Mouse (Mus musculus): ENCODE data around the gene Abcc5. TPM values are rescaled to one million over a fixed set of nuclear protein-coding genes. Genes with fewer than 3 reads are reported as not detected.

Gene Abcc5
- polyA plus RNA-seq, 1 experiment from 2014 or later, result 142 TPM

DNA sequence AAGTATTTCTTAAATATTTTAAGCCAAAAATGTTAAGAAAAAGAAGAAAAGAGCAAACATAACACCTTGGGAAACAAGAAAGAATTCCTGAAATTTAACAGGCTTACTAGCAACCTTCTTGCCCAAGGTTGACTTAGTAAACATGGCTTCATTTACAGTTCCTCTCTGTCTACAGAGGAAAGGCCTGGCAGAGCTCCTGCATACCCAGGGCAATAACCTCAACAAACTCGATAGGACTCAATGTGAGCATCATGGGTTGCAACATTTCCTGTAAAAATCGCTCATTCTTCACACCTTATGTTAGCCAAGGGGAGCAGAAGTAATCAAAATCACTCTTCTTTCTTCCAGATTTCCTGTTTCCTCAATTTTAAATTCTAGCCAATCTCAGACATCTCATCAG lies 8.1 kb downstream of the Abcc5 start:
- Histone ChIP-seq H3K4me3 (replicated peaks) (no peak overlapping the region), H3K27ac (replicated peaks) (no peak overlapping the region), H3K36me3 (peaks cover 39% of the 10 kb centered on the region), H3K4me1 (peaks cover 3% of the 10 kb centered on the region), H3K9ac (replicated peaks) (no peak overlapping the region), H3K4me2 (no peak overlapping the region), H3K27me3 (replicated peaks) (no peaks in the 10 kb centered on the region), H3K9me3 (replicated peaks) (no peaks in the 10 kb centered on the region)
- 87% methylated on average over 2 of the region's 2 CpGs for WGBS
- no peak for ATAC-seq (ENCODE audit: low FRiP score)

DNA sequence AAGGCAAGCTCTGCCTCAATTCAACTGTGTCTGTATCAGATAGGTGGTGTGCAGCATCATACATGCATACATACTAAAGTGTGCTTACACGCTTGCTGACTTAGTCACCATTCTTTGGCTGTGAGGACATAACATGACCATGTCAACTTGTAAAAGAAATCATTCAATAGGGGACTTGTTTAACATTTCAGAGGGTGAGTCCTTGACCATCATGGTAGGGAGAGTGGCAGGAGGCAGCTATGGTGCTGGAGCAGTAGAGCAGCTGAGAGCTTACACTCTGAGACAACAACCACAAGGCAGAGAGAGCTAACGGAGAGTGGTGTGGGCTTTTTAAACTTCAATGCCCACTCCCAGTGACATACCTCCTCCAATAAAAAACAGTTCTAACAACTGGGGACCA lies 9.9 kb downstream of the Abcc5 start:
- 91% methylated on average over 2 of the region's 2 CpGs for WGBS
- no peak overlapping the region for H3K27ac ChIP-seq (replicated peaks)
- no peak overlapping the region for H3K4me2 ChIP-seq
- no peaks in the 10 kb centered on the region for H3K27me3 ChIP-seq (replicated peaks)
- no peak for ATAC-seq (ENCODE audit: low FRiP score)
- no peaks in the 10 kb centered on the region; the same call in 1 of the 2 replicates for H3K4me1 ChIP-seq
- peaks cover 31% of the 10 kb centered on the region for H3K36me3 ChIP-seq
- no peak overlapping the region for H3K4me3 ChIP-seq (replicated peaks)
- H3K9me3 ChIP-seq (replicated peaks), result no peaks in the 10 kb centered on the region
- no peak overlapping the region for H3K9ac ChIP-seq (replicated peaks)

DNA sequence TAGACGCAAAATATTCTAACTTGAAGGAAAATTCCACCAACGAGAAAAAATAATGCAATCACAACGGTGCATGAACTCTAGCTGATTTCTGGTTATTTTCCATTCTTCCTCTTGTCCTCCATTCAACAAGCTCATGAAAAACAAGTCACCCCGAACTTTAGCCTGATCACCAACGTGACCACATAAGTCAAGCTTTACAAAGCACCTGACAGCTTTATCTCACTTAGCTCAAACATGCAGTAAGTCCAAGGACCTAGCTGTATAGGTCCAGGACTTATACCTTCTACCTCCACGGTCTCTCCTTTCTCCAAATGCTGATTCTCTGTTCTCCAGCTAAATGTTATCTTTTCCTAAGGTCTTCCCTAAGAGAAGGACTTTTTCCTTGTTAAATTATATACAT lies 10.4 kb downstream of the Abcc5 start:
- no peak overlapping the region for H3K4me3 ChIP-seq (replicated peaks)
- ATAC-seq (ENCODE audit: low FRiP score), result no peak
- no peak overlapping the region for H3K4me2 ChIP-seq
- H3K27me3 ChIP-seq (replicated peaks), result no peaks in the 10 kb centered on the region
- H3K4me1 ChIP-seq, result no peaks in the 10 kb centered on the region; the same call in 1 of the 2 replicates
- H3K27ac ChIP-seq (replicated peaks), result no peak overlapping the region
- H3K9ac ChIP-seq (replicated peaks), result no peak overlapping the region
- H3K9me3 ChIP-seq (replicated peaks), result no peaks in the 10 kb centered on the region
- peaks cover 26% of the 10 kb centered on the region; the same call in 1 of the 2 replicates for H3K36me3 ChIP-seq
- WGBS, result 80% methylated on average over 6 of the region's 6 CpGs

DNA sequence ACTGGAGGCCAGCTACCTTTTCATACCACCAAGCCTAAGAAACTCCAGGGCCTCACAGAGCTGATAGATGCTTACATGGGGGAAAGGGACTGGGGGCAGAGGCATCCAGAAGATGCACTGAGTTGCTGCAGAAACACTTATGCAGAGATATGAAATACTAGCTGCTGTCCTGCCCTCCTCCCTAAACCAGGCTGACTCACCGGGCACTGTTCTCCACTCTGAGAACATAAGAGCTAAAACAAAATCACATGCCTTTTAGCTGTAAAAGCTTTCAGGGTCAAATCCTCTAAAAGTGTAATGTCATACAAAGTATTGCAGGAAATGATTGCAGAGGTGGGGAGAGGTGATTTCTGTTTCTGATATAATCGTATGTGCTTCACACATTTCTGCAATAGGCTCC lies 11.0 kb downstream of the Abcc5 start:
- Histone ChIP-seq H3K4me1 (no peaks in the 10 kb centered on the region; the same call in 1 of the 2 replicates), H3K4me3 (replicated peaks) (no peak overlapping the region), H3K9ac (replicated peaks) (no peak overlapping the region), H3K9me3 (replicated peaks) (no peaks in the 10 kb centered on the region), H3K4me2 (no peak overlapping the region), H3K27ac (replicated peaks) (no peak overlapping the region), H3K36me3 (peaks cover 23% of the 10 kb centered on the region; the same call in 1 of the 2 replicates), H3K27me3 (replicated peaks) (no peaks in the 10 kb centered on the region)
- 89% methylated on average over 2 of the region's 2 CpGs for WGBS
- ATAC-seq (ENCODE audit: low FRiP score), result no peak

DNA sequence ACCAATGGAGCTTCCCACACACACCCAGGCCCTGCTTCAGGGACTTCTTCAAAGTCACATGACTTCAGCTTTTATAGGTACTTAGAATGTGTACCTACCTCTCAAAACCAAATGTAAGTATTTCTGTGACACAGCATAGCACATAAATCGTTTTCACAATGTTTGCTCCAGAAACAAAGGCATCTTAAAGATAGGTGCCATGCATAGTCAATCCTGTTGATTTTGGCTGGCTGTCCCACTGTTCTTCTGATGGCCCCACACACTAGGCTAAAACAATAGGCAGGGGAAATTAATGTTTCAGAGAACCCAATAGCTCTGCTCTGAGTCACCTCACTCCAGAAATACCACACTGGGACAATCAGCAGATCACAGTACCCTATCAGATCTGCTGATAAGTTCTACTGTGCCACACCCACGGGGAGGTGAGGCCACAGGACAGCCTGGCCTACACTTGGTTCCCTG lies 12.3 kb downstream of the Abcc5 start:
- 84% methylated on average over 2 of the region's 2 CpGs for WGBS

DNA sequence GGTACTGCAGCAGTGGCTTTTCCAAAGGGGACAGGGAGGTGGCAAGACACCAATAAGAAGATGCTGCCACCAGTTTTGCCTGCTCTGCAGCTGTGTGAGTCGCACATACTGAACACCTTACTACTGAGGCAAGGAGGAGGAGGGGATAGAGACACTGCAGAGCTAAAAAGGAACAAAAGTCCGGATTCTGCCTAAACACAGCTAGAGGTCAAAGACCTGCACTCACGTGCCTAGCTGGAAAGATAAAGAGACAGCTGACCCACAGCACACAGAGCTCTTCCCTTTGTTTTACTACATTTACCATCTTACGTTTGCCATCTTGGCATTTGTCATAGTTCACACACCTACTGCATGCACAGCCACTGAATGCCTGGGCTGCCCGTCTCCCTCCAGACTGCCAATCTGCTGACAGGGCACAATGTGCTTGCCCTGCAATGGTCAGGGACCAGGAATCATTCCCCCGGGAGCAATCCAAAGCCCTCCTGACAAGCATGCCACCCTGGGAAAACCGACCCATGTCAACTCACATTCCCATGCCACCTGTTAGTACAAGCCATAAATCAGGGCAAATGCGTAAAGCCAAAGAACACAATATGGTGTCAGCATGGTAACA lies 14.1 kb downstream of the Abcc5 start:
- H3K27me3 ChIP-seq (replicated peaks), result no peaks in the 10 kb centered on the region
- H3K36me3 ChIP-seq, result 0 out of 2 replicates have a peak, but pooled peaks cover 4% of the 10 kb centered on the region
- ATAC-seq (ENCODE audit: low FRiP score), result no peak
- WGBS, result 75% methylated on average over 8 of the region's 8 CpGs
- no peaks in the 10 kb centered on the region; the same call in 1 of the 2 replicates for H3K4me1 ChIP-seq
- H3K9me3 ChIP-seq (replicated peaks), result no peaks in the 10 kb centered on the region
- H3K9ac ChIP-seq (replicated peaks), result no peak overlapping the region
- H3K4me3 ChIP-seq (replicated peaks), result no peak overlapping the region
- no peak overlapping the region for H3K27ac ChIP-seq (replicated peaks)
- no peak overlapping the region for H3K4me2 ChIP-seq

More for the DNA sequence above, 12.3 kb downstream of the Abcc5 start:
- no peaks in the 10 kb centered on the region; the same call in 1 of the 2 replicates for H3K4me1 ChIP-seq
- H3K4me3 ChIP-seq (replicated peaks), result no peak overlapping the region
- no peak overlapping the region for H3K9ac ChIP-seq (replicated peaks)
- no peaks in the 10 kb centered on the region for H3K27me3 ChIP-seq (replicated peaks)
- ATAC-seq (ENCODE audit: low FRiP score), result no peak
- peaks cover 16% of the 10 kb centered on the region; the same call in 1 of the 2 replicates for H3K36me3 ChIP-seq
- H3K9me3 ChIP-seq (replicated peaks), result no peaks in the 10 kb centered on the region
- H3K27ac ChIP-seq (replicated peaks), result no peak overlapping the region
- no peak overlapping the region for H3K4me2 ChIP-seq

DNA sequence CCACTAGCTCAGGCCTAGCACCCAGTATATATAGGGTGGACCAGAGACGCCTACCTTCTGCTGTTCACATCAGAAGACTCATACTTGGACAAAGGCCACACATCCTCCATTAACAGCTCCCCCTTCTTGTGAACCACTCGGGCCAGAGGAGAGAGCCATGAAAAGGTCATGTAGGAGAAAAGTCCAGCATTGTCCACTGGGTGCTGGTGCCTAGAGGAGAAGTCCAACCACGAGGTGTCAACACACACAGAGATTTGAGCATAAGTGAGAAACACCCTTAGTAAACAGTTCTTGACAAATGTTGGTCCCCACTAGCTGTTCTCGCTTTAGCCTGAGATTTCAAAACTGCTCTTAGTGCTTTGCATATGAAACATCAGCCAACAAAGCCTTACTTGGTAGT lies 20.9 kb downstream of the Abcc5 start:
- Histone ChIP-seq H3K27me3 (replicated peaks) (no peaks in the 10 kb centered on the region), H3K27ac (replicated peaks) (no peak overlapping the region), H3K4me2 (no peak overlapping the region), H3K36me3 (peaks cover 39% of the 10 kb centered on the region), H3K4me3 (replicated peaks) (no peak overlapping the region), H3K4me1 (no peaks in the 10 kb centered on the region), H3K9me3 (replicated peaks) (no peaks in the 10 kb centered on the region), H3K9ac (replicated peaks) (no peak overlapping the region)
- ATAC-seq (ENCODE audit: low FRiP score), result no peak
- 97% methylated on average over 4 of the region's 4 CpGs for WGBS

DNA sequence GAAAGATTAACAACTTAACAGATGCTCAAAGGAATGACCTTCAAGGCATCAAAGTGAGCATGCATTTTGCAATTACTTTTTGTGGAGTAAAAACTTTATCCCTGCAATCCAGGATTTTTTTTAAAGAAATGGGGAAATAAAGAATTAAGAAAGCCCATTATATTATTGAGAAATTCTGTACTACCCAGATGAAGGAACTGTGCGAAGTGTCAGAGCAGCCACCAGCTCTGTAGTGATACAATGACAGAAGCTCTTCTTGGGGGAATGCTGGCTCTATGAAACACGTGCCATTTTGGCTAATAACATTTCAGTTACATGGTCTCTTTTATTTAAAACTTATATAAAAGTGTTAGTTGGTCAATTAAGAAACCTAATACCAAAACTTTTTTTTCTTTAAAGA lies 22.9 kb downstream of the Abcc5 start:
- 95% methylated on average over 2 of the region's 2 CpGs for WGBS
- Histone ChIP-seq H3K4me2 (no peak overlapping the region), H3K4me1 (no peaks in the 10 kb centered on the region), H3K4me3 (replicated peaks) (no peak overlapping the region), H3K27ac (replicated peaks) (no peak overlapping the region), H3K9ac (replicated peaks) (no peak overlapping the region), H3K27me3 (replicated peaks) (no peaks in the 10 kb centered on the region), H3K36me3 (peaks cover 56% of the 10 kb centered on the region), H3K9me3 (replicated peaks) (no peaks in the 10 kb centered on the region)
- ATAC-seq (ENCODE audit: low FRiP score), result no peak

DNA sequence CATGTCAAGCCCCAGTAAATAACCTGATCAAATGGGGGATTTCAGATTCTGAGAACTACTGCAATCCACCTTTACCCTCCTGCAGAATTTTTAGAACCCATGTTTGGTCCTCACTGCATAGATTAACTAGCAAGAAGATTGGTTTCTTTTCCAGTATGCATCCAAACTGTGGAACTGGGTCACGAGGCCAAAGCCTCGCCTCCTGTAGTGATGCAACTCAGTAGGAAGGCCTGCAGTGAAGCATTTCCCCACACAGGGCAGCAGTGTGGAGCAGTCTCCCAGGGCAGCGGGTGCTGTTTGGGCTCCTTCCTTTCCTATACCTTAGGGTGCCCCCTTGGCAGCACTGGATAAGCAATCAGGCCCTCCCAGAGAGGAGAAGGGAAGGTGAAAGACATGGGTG lies 24.6 kb downstream of the Abcc5 start:
- Histone ChIP-seq H3K36me3 (peaks cover 69% of the 10 kb centered on the region), H3K27ac (replicated peaks) (no peak overlapping the region), H3K27me3 (replicated peaks) (no peaks in the 10 kb centered on the region), H3K4me1 (no peaks in the 10 kb centered on the region), H3K9me3 (replicated peaks) (no peaks in the 10 kb centered on the region), H3K4me2 (no peak overlapping the region), H3K9ac (replicated peaks) (no peak overlapping the region), H3K4me3 (replicated peaks) (no peak overlapping the region)
- no peak for ATAC-seq (ENCODE audit: low FRiP score)
- WGBS, result 87% methylated on average over 3 of the region's 3 CpGs

DNA sequence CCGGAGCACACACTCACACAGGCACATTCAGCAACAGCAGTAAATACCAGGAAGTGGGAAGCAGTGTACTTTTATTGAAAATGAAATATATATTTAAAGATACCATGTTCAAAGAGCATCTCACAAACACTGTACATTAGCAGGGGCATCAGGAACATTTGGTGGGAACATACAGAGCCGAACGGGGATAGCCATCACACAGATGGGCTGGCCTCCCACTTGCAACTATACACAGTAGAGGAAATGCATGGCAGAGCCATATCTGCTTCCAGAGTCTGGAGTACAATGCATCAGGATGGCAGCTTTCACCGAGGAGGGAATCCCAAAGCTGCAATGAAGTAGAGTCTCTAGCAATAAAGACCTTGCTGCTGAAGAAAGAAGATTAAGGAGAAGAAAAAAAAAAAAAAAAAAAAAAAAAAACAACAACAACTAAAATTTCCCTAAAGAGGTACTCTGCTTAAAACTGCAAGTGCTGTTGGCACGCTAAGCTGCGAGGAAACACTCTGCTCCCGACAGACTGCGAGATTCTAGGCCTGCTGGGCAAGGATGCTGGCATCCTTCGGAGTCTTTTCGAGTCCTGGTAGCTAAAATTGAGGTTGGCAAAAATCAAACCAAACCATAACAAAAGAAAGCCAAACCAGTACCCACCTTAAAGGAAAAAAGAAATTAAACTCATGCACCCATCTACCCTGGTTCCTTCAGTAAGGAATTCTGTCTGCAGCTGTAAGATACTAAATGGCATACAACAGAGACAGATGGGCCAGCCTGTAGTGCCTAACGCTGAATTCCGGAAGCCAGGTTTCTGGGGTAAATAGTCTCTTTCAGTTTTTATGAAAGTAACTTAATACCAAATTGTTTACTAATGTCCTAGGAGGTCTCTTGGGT lies 25.2 kb downstream of the Abcc5 start:
- no peaks in the 10 kb centered on the region for H3K9me3 ChIP-seq (replicated peaks)
- ATAC-seq (ENCODE audit: low FRiP score), result no peak
- H3K36me3 ChIP-seq, result peaks cover 75% of the 10 kb centered on the region
- no peak overlapping the region for H3K4me2 ChIP-seq
- H3K4me3 ChIP-seq (replicated peaks), result no peak overlapping the region
- WGBS, result 89% methylated on average over 12 of the region's 12 CpGs
- H3K27ac ChIP-seq (replicated peaks), result no peak overlapping the region
- H3K4me1 ChIP-seq, result no peaks in the 10 kb centered on the region
- H3K9ac ChIP-seq (replicated peaks), result no peak overlapping the region
- no peaks in the 10 kb centered on the region for H3K27me3 ChIP-seq (replicated peaks)

DNA sequence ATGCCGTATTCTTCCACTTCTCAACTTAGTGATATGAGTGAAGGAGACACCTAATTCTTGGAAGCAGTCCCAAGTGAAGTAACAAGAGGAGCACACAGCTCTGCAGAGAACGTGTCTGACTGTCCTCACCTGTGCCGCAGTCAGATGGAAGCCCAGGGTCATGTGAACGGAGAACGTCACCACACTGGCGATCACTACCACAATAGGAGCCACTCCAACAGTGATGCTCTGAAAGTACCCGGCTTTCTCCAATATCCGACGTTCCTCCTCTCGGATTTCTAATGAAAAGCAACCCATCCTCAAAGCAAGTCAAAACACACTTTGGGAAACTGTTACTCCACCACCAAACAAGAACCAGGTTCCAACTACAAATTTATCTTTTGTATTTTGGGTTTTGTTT lies 29.3 kb downstream of the Abcc5 start:
- ATAC-seq (ENCODE audit: low FRiP score), result no peak
- no peaks in the 10 kb centered on the region for H3K4me1 ChIP-seq
- H3K9ac ChIP-seq (replicated peaks), result no peak overlapping the region
- H3K4me2 ChIP-seq, result no peak overlapping the region
- no peak overlapping the region for H3K4me3 ChIP-seq (replicated peaks)
- H3K27ac ChIP-seq (replicated peaks), result no peak overlapping the region
- H3K36me3 ChIP-seq, result peaks cover 76% of the 10 kb centered on the region
- no peaks in the 10 kb centered on the region for H3K27me3 ChIP-seq (replicated peaks)
- no peaks in the 10 kb centered on the region for H3K9me3 ChIP-seq (replicated peaks)
- 96% methylated on average over 10 of the region's 10 CpGs for WGBS
